Mouse (Mus musculus): ENCODE measurements at regions not wholly inside any gene's neighbourhood (a gene's known extent, or its start where the extent isn't known, plus 50 kb on each side); places are given as distances from the start of the nearest gene placed in this dataset.

DNA sequence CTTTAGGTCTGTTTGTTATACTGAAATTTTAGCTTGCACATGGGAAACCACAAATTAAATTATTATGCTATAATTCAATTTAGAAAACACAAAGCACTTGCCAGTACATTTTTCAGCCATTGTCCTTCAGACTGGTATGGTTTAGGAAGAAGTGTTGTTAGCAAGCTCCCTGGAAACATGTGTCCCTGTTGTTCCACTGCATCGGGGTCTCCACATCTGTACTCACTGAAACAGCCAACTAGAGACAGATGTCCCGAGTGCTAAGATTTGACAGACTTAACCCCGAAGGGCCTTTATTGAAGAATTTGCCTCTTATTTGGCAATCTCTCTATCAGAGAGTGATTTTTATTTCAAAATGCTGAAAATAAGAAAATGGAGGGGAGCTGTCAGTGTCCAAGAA, 362.6 kb downstream of the Rfpl4b start:
- peak overlapping the region; percentile 78; the same call in 1 of the 2 replicates for H3K27ac ChIP-seq (replicated peaks)
- peak; percentile 88 for ATAC-seq (ENCODE audit: insufficient number of reproducible peaks, low FRiP score, low TSS enrichment, low read depth)

DNA sequence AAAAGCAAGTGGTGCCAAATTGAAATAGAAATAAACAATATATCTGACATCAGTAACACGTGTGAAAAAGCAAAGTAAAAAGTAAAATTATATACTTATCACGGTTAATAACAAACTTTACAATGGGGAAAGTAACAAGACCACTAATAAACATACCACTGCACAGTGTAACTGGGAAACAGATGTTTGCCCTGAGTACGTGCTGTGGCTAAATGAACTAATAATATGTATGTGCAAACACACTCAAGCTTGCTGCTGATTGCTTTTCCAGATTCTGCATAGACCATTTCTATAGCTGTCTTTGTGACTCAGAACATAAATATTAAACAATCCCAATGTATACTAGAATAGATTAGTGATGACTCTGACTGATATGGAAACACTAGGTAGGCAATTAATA, 363.2 kb downstream of the Rfpl4b start:
- peak overlapping the region; percentile 74 for H3K27ac ChIP-seq (replicated peaks)
- no peaks in the 10 kb centered on the region for H3K36me3 ChIP-seq
- no peaks in the 10 kb centered on the region for H3K27me3 ChIP-seq
- WGBS: 40% methylated on average over 3 of the region's 3 CpGs
- H3K9me3 ChIP-seq (replicated peaks): no peaks in the 10 kb centered on the region
- no peak overlapping the region for H3K9ac ChIP-seq
- ATAC-seq (ENCODE audit: insufficient number of reproducible peaks, low FRiP score, low TSS enrichment, low read depth): peak; percentile 51; the same call in 1 of the 2 replicates
- no peak overlapping the region for H3K4me2 ChIP-seq (replicated peaks)
- H3K4me1 ChIP-seq: peaks cover 7% of the 10 kb centered on the region
- no peak overlapping the region for H3K4me3 ChIP-seq (replicated peaks)

More for the DNA sequence above, 362.6 kb downstream of the Rfpl4b start:
- Histone ChIP-seq H3K4me2 (replicated peaks) (no peak overlapping the region), H3K9me3 (replicated peaks) (no peaks in the 10 kb centered on the region), H3K9ac (no peak overlapping the region), H3K4me1 (peaks cover 7% of the 10 kb centered on the region), H3K4me3 (replicated peaks) (no peak overlapping the region), H3K36me3 (no peaks in the 10 kb centered on the region), H3K27me3 (no peaks in the 10 kb centered on the region)
- 20% methylated on average over 3 of the region's 3 CpGs for WGBS

DNA sequence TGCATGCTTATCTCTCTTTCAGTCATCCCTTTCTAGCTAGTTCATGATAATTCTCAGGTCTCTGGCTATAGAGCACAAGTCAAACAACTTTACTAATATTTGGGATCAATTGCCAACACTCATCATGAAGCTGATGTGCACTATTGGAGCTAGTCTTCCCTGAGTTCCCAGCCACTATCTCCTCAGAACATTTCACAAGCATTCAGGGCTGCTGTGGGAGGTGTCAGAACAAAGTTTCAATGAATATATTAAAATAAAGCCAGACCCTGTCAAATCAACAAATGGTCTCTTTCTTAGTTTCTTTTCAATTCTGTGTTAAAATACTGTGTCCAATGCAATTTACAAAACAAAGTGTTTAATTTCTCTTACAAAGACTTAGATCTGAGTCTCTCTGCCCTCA, 364.8 kb downstream of the Rfpl4b start:
- H3K4me3 ChIP-seq (replicated peaks): no peak overlapping the region
- ATAC-seq (ENCODE audit: insufficient number of reproducible peaks, low FRiP score, low TSS enrichment, low read depth): no peak
- H3K4me2 ChIP-seq (replicated peaks): no peak overlapping the region
- no peak overlapping the region for H3K9ac ChIP-seq
- H3K9me3 ChIP-seq (replicated peaks): no peaks in the 10 kb centered on the region
- H3K4me1 ChIP-seq: peaks cover 7% of the 10 kb centered on the region
- no peaks in the 10 kb centered on the region for H3K27me3 ChIP-seq
- H3K36me3 ChIP-seq: no peaks in the 10 kb centered on the region
- H3K27ac ChIP-seq (replicated peaks): 0 out of 2 replicates have a peak overlapping the region, but pooled peaks have one; percentile 74

DNA sequence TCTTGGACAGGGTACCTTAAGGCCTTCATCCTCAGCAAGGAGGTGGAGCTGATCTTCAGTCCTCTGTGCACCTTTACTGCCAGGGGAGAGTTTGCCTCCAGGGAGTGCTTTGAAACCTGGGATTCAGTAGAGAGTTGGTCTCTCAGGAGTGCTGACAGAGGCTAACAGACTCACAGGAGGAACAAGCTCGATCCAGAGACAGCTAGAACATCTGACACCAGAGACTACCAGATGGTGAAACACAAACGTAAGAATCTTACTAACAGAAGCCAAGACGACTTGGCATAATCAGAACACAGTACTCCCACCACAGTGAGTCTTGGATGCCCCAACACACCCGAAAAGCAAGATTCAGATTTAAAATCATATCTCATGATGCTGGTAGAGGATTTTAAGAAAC, 372.3 kb downstream of the Rfpl4b start:
- no peak overlapping the region for H3K27ac ChIP-seq (replicated peaks)
- no peaks in the 10 kb centered on the region for H3K9me3 ChIP-seq (replicated peaks)
- no peak overlapping the region for H3K9ac ChIP-seq
- WGBS: 82% methylated on average over 4 of the region's 4 CpGs
- no peaks in the 10 kb centered on the region for H3K36me3 ChIP-seq
- no peaks in the 10 kb centered on the region for H3K4me1 ChIP-seq
- ATAC-seq (ENCODE audit: insufficient number of reproducible peaks, low FRiP score, low TSS enrichment, low read depth): no peak
- no peak overlapping the region for H3K4me2 ChIP-seq (replicated peaks)
- no peak overlapping the region for H3K4me3 ChIP-seq (replicated peaks)
- no peaks in the 10 kb centered on the region for H3K27me3 ChIP-seq

DNA sequence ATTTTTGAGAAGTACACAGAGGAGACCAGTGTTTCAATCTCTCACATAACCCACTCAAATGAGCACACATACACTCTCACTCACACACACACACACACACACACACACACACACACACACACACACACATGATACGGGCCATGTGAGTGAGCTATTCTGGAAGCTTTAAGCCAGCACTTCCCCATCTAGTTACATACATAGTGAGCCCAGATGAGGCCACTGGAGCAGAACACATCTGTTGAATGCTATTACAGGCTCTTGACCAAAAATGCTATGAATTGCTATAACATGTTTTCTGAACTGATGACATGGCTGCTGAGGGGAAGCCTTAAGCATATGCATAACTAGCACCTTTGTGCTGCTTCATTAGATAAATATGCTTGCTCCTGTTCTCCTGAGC, 373.9 kb downstream of the Rfpl4b start:
- Histone ChIP-seq H3K9ac (no peak overlapping the region), H3K4me2 (replicated peaks) (no peak overlapping the region), H3K9me3 (replicated peaks) (no peaks in the 10 kb centered on the region), H3K4me1 (no peaks in the 10 kb centered on the region), H3K4me3 (replicated peaks) (no peak overlapping the region), H3K36me3 (no peaks in the 10 kb centered on the region), H3K27ac (replicated peaks) (peak overlapping the region; percentile 68), H3K27me3 (no peaks in the 10 kb centered on the region)
- 58% methylated on average over 1 of the region's 1 CpGs for WGBS
- peak; percentile 65 for ATAC-seq (ENCODE audit: insufficient number of reproducible peaks, low FRiP score, low TSS enrichment, low read depth)

DNA sequence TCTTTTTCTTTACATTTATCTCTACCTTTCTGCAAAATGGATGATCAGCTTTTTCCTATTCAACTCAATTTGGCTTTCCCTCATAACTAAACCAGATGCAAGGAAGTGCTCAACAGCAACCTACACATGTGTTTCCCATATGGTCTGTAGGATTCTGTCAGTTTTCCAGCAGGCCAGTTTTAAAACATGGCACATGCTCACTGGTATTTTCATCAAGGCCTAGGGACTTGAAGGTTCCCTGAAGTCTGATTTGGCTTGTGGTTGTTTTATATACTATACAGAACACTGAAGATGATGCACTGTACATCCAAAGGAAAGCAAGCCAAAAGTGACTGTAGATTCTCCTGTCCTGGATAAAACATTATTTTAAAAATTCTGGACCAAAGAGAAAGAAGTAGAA, 374.3 kb downstream of the Rfpl4b start:
- H3K36me3 ChIP-seq: no peaks in the 10 kb centered on the region
- H3K4me2 ChIP-seq (replicated peaks): no peak overlapping the region
- H3K4me3 ChIP-seq (replicated peaks): no peak overlapping the region
- H3K9ac ChIP-seq: no peak overlapping the region
- H3K27ac ChIP-seq (replicated peaks): peak overlapping the region; percentile 68
- ATAC-seq (ENCODE audit: insufficient number of reproducible peaks, low FRiP score, low TSS enrichment, low read depth): peak; percentile 54
- no peaks in the 10 kb centered on the region for H3K27me3 ChIP-seq
- no peaks in the 10 kb centered on the region for H3K9me3 ChIP-seq (replicated peaks)
- no peaks in the 10 kb centered on the region for H3K4me1 ChIP-seq

DNA sequence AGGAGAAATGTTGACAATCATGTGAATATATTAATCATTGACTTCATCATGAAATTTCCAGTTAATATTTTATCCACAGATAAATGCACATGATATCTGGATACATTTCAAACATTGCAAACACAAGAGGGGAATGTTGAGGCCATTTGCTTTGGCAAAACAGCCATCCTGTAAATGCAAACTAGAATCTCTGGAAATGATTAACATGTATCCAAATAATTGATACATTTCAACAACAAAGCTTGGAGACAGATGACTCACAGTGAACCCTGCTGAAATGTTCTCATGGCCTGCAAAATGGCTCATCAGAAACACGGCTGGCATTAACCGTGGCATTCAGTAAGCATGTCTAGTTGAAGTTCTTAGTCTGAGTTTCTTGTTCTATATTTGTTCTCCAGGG, 382.3 kb downstream of the Rfpl4b start:
- no peaks in the 10 kb centered on the region for H3K9me3 ChIP-seq (replicated peaks)
- H3K36me3 ChIP-seq: no peaks in the 10 kb centered on the region
- no peak for ATAC-seq (ENCODE audit: insufficient number of reproducible peaks, low FRiP score, low TSS enrichment, low read depth)
- no peaks in the 10 kb centered on the region for H3K4me1 ChIP-seq
- H3K27me3 ChIP-seq: no peaks in the 10 kb centered on the region
- no peak overlapping the region for H3K4me3 ChIP-seq (replicated peaks)
- H3K4me2 ChIP-seq (replicated peaks): no peak overlapping the region
- 64% methylated on average over 2 of the region's 2 CpGs for WGBS
- H3K27ac ChIP-seq (replicated peaks): no peak overlapping the region
- H3K9ac ChIP-seq: no peak overlapping the region

DNA sequence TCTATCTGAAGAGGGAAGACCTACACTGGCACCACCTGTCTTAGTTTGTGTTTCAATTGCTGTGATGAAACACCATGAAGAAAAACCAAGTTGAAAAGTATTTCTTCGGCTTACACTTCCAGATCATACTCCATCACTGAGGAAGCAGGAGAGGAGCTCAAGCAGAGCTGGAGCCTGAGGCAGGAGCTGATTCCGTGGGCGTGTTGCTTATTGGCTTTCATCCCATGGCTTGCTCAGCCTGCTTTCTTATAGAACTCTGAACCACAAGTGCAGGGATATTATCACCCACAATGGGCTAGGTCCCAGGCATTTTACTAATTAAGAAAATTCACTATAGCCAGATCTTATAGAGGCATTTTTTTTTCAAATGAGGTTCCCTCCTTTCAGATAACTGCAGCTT, 384.7 kb downstream of the Rfpl4b start:
- no peaks in the 10 kb centered on the region for H3K4me1 ChIP-seq
- 72% methylated on average over 3 of the region's 3 CpGs for WGBS
- H3K4me2 ChIP-seq (replicated peaks): no peak overlapping the region
- no peaks in the 10 kb centered on the region for H3K9me3 ChIP-seq (replicated peaks)
- ATAC-seq (ENCODE audit: insufficient number of reproducible peaks, low FRiP score, low TSS enrichment, low read depth): no peak
- no peak overlapping the region for H3K27ac ChIP-seq (replicated peaks)
- H3K27me3 ChIP-seq: no peaks in the 10 kb centered on the region
- H3K36me3 ChIP-seq: no peaks in the 10 kb centered on the region
- H3K4me3 ChIP-seq (replicated peaks): no peak overlapping the region
- H3K9ac ChIP-seq: no peak overlapping the region

DNA sequence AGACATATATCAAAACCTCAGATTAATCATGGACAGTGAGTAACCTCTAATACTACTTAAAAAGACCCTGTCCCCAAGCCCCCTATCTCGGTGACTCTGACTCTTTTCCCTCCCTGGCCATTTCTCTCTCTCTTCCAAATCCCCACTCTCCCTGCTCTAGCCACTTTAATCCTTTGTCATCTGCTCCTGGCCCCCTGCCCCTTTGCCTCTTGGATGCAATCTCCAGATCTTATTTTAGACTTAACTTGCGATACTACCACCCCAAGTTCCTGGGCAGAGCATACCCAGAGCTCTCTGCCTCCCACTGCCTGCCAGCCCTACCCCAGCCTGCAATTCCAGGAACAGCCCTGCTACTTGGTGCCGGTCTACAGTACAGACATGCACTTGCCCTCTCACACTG, 400.0 kb downstream of the Rfpl4b start:
- no peak overlapping the region for H3K9ac ChIP-seq
- H3K27me3 ChIP-seq: no peaks in the 10 kb centered on the region
- H3K9me3 ChIP-seq (replicated peaks): no peaks in the 10 kb centered on the region
- no peaks in the 10 kb centered on the region; the same call in 1 of the 2 replicates for H3K4me1 ChIP-seq
- no peak overlapping the region for H3K4me3 ChIP-seq (replicated peaks)
- no peak overlapping the region for H3K4me2 ChIP-seq (replicated peaks)
- no peak for ATAC-seq (ENCODE audit: insufficient number of reproducible peaks, low FRiP score, low TSS enrichment, low read depth)
- no peaks in the 10 kb centered on the region for H3K36me3 ChIP-seq
- H3K27ac ChIP-seq (replicated peaks): no peak overlapping the region
- WGBS: 87% methylated on average over 3 of the region's 3 CpGs

DNA sequence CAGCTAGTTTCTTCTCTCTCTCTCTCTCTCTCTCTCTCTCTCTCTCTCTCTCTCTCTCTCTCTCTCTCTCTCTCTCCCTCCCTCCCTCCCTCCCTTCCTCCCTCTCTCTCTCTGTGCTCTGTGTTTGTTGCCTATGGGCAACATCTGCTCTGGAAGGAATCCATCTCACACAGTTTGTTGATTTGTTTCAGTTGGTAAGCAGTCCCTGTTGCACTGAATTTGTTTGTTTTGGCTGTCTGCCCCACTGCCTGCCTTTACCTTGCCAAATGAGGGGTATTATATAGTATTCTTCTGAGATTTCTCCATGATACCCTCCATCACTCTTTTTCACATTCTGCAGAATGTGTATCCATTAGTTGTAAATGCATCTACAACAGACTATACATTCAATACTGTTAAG, 401.8 kb downstream of the Rfpl4b start:
- H3K27ac ChIP-seq (replicated peaks): no peak overlapping the region
- no peaks in the 10 kb centered on the region for H3K9me3 ChIP-seq (replicated peaks)
- no peaks in the 10 kb centered on the region; the same call in 1 of the 2 replicates for H3K4me1 ChIP-seq
- H3K27me3 ChIP-seq: no peaks in the 10 kb centered on the region
- ATAC-seq (ENCODE audit: insufficient number of reproducible peaks, low FRiP score, low TSS enrichment, low read depth): no peak; the same call in 1 of the 2 replicates
- H3K4me3 ChIP-seq (replicated peaks): no peak overlapping the region
- no peak overlapping the region for H3K9ac ChIP-seq
- no peak overlapping the region for H3K4me2 ChIP-seq (replicated peaks)
- no peaks in the 10 kb centered on the region for H3K36me3 ChIP-seq

DNA sequence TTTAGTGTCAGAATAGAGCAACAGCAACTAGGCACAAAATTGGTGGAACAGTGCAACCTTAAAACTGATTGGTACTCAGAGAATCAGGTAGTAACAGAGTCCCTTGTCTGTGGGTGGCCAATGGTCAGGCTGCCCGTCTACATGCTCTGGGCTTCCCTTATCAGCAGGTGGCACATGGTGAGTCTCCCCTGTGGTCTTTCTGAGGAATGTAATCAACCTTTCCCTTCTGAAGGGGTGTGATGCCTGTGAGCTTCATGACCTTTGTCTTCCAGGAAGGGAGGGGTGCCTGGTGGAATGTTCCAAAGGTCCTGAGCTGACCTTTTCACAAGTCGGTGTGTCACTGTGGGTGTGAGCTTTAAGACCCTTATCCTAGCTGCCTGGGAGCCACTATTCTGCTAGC, 438.4 kb downstream of the Rfpl4b start:
- 70% methylated on average over 2 of the region's 2 CpGs for WGBS

DNA sequence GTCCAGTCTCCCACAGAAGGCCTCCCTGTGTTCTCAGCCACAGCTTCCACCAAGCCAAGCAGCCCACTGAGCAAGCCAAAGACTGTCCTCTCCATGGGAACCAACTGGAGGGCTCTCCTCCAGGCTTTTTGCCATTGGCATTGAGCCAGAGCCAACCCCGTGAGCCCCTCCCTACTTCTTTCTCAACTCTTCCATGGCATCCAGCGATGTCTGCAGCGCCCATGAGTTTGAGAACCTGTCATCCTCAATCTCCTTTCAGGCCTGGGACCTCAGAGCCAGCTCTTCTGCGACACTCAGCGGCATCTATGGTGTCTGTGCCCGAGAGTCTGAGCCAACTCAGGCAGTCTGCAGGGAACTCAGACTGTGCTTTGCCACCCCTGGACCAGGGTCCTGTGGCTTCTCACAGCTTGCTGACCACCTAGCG, 439.7 kb downstream of the Rfpl4b start:
- H3K27ac ChIP-seq (replicated peaks): no peak overlapping the region
- no peak overlapping the region for H3K4me3 ChIP-seq (replicated peaks)
- no peaks in the 10 kb centered on the region for H3K36me3 ChIP-seq
- H3K9ac ChIP-seq: no peak overlapping the region
- H3K27me3 ChIP-seq: no peaks in the 10 kb centered on the region
- no peak overlapping the region for H3K4me2 ChIP-seq (replicated peaks)
- no peaks in the 10 kb centered on the region for H3K9me3 ChIP-seq (replicated peaks)
- H3K4me1 ChIP-seq: no peaks in the 10 kb centered on the region
- ATAC-seq (ENCODE audit: insufficient number of reproducible peaks, low FRiP score, low TSS enrichment, low read depth): no peak
- WGBS: 85% methylated on average over 7 of the region's 7 CpGs

More for the DNA sequence above, 438.4 kb downstream of the Rfpl4b start:
- Histone ChIP-seq H3K9ac (no peak overlapping the region), H3K4me3 (replicated peaks) (no peak overlapping the region), H3K27ac (replicated peaks) (no peak overlapping the region), H3K36me3 (no peaks in the 10 kb centered on the region), H3K27me3 (no peaks in the 10 kb centered on the region), H3K4me2 (replicated peaks) (no peak overlapping the region), H3K4me1 (no peaks in the 10 kb centered on the region), H3K9me3 (replicated peaks) (no peaks in the 10 kb centered on the region)
- ATAC-seq (ENCODE audit: insufficient number of reproducible peaks, low FRiP score, low TSS enrichment, low read depth): no peak
